In the genomic region with DNA sequence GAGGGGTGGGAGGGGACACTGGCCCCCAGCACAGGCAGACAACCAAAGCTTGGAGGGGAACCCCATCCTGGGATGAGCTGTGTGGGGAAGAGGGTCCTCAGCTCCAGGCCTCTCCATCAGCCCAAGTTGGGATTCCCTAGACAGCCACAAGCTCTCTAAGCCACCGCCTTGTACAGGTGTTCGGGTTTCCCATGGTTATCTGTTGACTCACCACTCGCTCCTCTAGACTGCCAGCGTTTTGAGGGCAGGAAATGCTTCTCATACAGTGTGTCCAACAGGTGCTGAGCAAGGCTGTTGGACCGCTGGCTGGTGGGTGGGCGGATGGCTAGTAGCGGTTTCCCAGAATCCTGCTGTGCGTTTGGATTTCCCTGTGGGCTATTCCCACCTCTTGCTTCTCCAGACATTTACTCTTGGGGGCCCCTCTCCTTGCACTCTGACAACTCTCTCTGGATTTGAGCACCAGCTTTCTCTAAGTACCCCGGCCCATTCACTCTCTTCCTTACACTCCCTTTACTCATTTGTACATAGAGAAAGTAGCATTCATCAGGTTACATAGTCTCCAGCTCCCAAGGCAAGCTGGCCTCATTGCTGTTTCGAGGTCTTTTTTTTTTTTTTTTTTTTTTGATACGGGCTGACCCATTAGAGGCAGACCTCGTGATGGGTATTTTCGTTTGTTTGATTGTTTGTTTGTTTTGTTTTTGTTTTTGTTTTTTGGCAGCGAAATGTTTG, we compare ENCODE assay signal across 8 mouse cellular contexts. TPM values are rescaled to one million over a fixed set of nuclear protein-coding genes. Genes with fewer than 3 reads are reported as not detected.
DNase-seq lines count a peak whose midpoint lies in the region; ATAC-seq lines count a peak whose summit lies in the region.

No protein-coding gene starts in this region.

- no peaks in the 10 kb centered on the region for H3K36me3 ChIP-seq in lung, embryonic 16.5 days (ENCODE audit: control insufficient read depth, insufficient read depth, low read length)
- no peaks in the 10 kb centered on the region for H3K36me3 ChIP-seq in forebrain, embryonic 14.5 days (ENCODE audit: control insufficient read depth, insufficient read depth, low read length)
- no peaks in the 10 kb centered on the region for H3K36me3 ChIP-seq in limb, embryonic 11.5 days (ENCODE audit: control insufficient read depth, insufficient read depth, low read length)

- no peak for DNase-seq in lung, postnatal 10 days
- no peak for DNase-seq in forebrain, embryonic 14.5 days (ENCODE audit: low spot score)
- DNase-seq in limb, embryonic 11.5 days (ENCODE audit: low spot score), result peak; percentile 31
- DNase-seq in retina, embryonic 14.5 days (ENCODE audit: low spot score), result peak; percentile 37
- no peak for DNase-seq in cerebellum, adult 18-20 months
- DNase-seq in cerebellum, postnatal 36 days, result no peak
- DNase-seq in spleen, adult 18-20 months, result no peak

- no peaks in the 10 kb centered on the region for H3K9me3 ChIP-seq in lung, embryonic 16.5 days (ENCODE audit: control insufficient read depth, low read length)
- H3K9me3 ChIP-seq in forebrain, embryonic 14.5 days (replicated peaks; ENCODE audit: control insufficient read depth, low read length), result no peaks in the 10 kb centered on the region
- no peaks in the 10 kb centered on the region for H3K9me3 ChIP-seq in limb, embryonic 11.5 days (ENCODE audit: control insufficient read depth, low read length)

- H3K4me2 ChIP-seq in lung, embryonic 16.5 days (ENCODE audit: low read depth, low read length), result peak overlapping the region; percentile 96
- peak overlapping the region; percentile 83 for H3K4me2 ChIP-seq in forebrain, embryonic 14.5 days (ENCODE audit: low read length)
- H3K4me2 ChIP-seq in limb, embryonic 11.5 days (ENCODE audit: low read depth, severe bottlenecking), result no peak overlapping the region

- H3K27me3 ChIP-seq in lung, embryonic 16.5 days (ENCODE audit: control insufficient read depth, insufficient read depth, low read depth, low read length), result peaks cover 47% of the 10 kb centered on the region
- H3K27me3 ChIP-seq in forebrain, embryonic 14.5 days (replicated peaks; ENCODE audit: control insufficient read depth, insufficient read depth, low read length), result peaks cover 28% of the 10 kb centered on the region
- H3K27me3 ChIP-seq in limb, embryonic 11.5 days (ENCODE audit: control insufficient read depth, insufficient read depth, low read length), result peaks cover 55% of the 10 kb centered on the region

- WGBS in lung, embryonic 16.5 days, result 7% methylated on average over 14 of the region's 14 CpGs
- WGBS in forebrain, embryonic 14.5 days, result 11% methylated on average over 14 of the region's 14 CpGs
- 12% methylated on average over 14 of the region's 14 CpGs for WGBS in limb, embryonic 11.5 days

- no peak overlapping the region for H3K27ac ChIP-seq in lung, embryonic 16.5 days (ENCODE audit: low read length)
- peak overlapping the region; percentile 89 for H3K27ac ChIP-seq in forebrain, embryonic 14.5 days (ENCODE audit: low read depth, low read length)
- no peak overlapping the region for H3K27ac ChIP-seq in limb, embryonic 11.5 days (replicated peaks; ENCODE audit: low read depth, low read length)

- H3K4me3 ChIP-seq in lung, embryonic 16.5 days (ENCODE audit: low read length), result peak overlapping the region; percentile 39
- H3K4me3 ChIP-seq in forebrain, embryonic 14.5 days (ENCODE audit: low read depth, low read length), result peak overlapping the region; percentile 67
- H3K4me3 ChIP-seq in limb, embryonic 11.5 days (ENCODE audit: low read depth, low read length), result peak overlapping the region; percentile 2; the same call in 1 of the 2 replicates

- peak overlapping the region; percentile 14; the same call in 1 of the 2 replicates for H3K9ac ChIP-seq in lung, embryonic 16.5 days (ENCODE audit: low read length)
- H3K9ac ChIP-seq in forebrain, embryonic 14.5 days (ENCODE audit: low read length), result peak overlapping the region; percentile 53
- no peak overlapping the region for H3K9ac ChIP-seq in limb, embryonic 11.5 days (ENCODE audit: low read length)

- peak; percentile 1; the same call in 1 of the 2 replicates for ATAC-seq in lung, embryonic 16.5 days (ENCODE audit: low read depth)
- ATAC-seq in forebrain, embryonic 14.5 days, result no peak; the same call in none of the 2 replicates
- no peak for ATAC-seq in limb, embryonic 11.5 days (ENCODE audit: insufficient number of reproducible peaks, low FRiP score, low TSS enrichment, low read depth)

- H3K4me1 ChIP-seq in lung, embryonic 16.5 days (replicated peaks; ENCODE audit: control insufficient read depth, insufficient read depth, low read length), result peaks cover 34% of the 10 kb centered on the region
- H3K4me1 ChIP-seq in forebrain, embryonic 14.5 days (ENCODE audit: control insufficient read depth, insufficient read depth, low read length), result peaks cover 11% of the 10 kb centered on the region
- H3K4me1 ChIP-seq in limb, embryonic 11.5 days (ENCODE audit: control insufficient read depth, insufficient read depth, low read length), result peaks cover 10% of the 10 kb centered on the region

RNA-seq across cellular contexts. Expression of a gene that starts 3.0 kb away (rescaled TPM):
- polyA plus RNA-seq in lung, embryonic 16.5 days (2015; fragmentation: Nextera tagmentation; extraction: Ambion mirVana), result 0.16 and 0.31 TPM in 2 replicates
- 7.5 and 13.6 TPM in 2 replicates for polyA plus RNA-seq in forebrain, embryonic 14.5 days (2014; fragmentation: Nextera tagmentation; extraction: Ambion mirVana)
- polyA plus RNA-seq in limb, embryonic 11.5 days (2014; fragmentation: Nextera tagmentation; extraction: Ambion mirVana), result 0.75 and 0.96 TPM in 2 replicates

RNA-seq across cellular contexts. Expression of a gene that starts 46.9 kb away (rescaled TPM):
- polyA plus RNA-seq in lung, embryonic 16.5 days (2015; fragmentation: Nextera tagmentation; extraction: Ambion mirVana), result 87.3 and 92.8 TPM in 2 replicates
- 6.6 and 7.0 TPM in 2 replicates for polyA plus RNA-seq in forebrain, embryonic 14.5 days (2014; fragmentation: Nextera tagmentation; extraction: Ambion mirVana)
- polyA plus RNA-seq in limb, embryonic 11.5 days (2014; fragmentation: Nextera tagmentation; extraction: Ambion mirVana), result 31.6 and 31.7 TPM in 2 replicates

RNA-seq across cellular contexts. Expression of a gene that starts 50.8 kb away (rescaled TPM):
- 16.5 and 20.4 TPM in 2 replicates for polyA plus RNA-seq in lung, embryonic 16.5 days (2015; fragmentation: Nextera tagmentation; extraction: Ambion mirVana)
- 3.4 and 4.0 TPM in 2 replicates for polyA plus RNA-seq in forebrain, embryonic 14.5 days (2014; fragmentation: Nextera tagmentation; extraction: Ambion mirVana)
- 36.0 and 37.8 TPM in 2 replicates for polyA plus RNA-seq in limb, embryonic 11.5 days (2014; fragmentation: Nextera tagmentation; extraction: Ambion mirVana)

Comparison
In these comparisons a context has a peak if more than half of its experiments do, and no peak if none do; other contexts are left out.
1. H3K4me3 ChIP-seq: peak in every context shown above with its lines; median percentile 67 in forebrain, embryonic 14.5 days; 39 in lung, embryonic 16.5 days; 2 in limb, embryonic 11.5 days.
2. DNase-seq: peak in limb, embryonic 11.5 days (single experiment) and retina, embryonic 14.5 days (single experiment); none in lung, postnatal 10 days (single experiment), forebrain, embryonic 14.5 days (single experiment), cerebellum, adult 18-20 months (0 of 2), cerebellum, postnatal 36 days (0 of 2) and spleen, adult 18-20 months (0 of 2).